Mouse (Mus musculus): ENCODE measurements around the gene Pold3. TPM values are rescaled to one million over a fixed set of nuclear protein-coding genes. Genes with fewer than 3 reads are reported as not detected.

The Pold3 gene
- polyA plus RNA-seq, 1 experiment from 2014 or later: 43.1 TPM

- Histone ChIP-seq H3K4me2 (replicated peaks) (no peak overlapping the region), H3K9ac (no peak overlapping the region), H3K4me1 (replicated peaks; ENCODE audit: control insufficient read depth, insufficient read depth, low read length) (peaks cover 9% of the 10 kb centered on the region; the same call in 1 of the 2 replicates), H3K4me3 (replicated peaks; ENCODE audit: low read length) (no peak overlapping the region), H3K9me3 (ENCODE audit: control insufficient read depth, low read length) (no peaks in the 10 kb centered on the region), H3K27me3 (ENCODE audit: control insufficient read depth, insufficient read depth, low read length) (no peaks in the 10 kb centered on the region), H3K36me3 (replicated peaks; ENCODE audit: control insufficient read depth, insufficient read depth) (no peaks in the 10 kb centered on the region), H3K27ac (no peak overlapping the region)
- no peak for ATAC-seq (ENCODE audit: low FRiP score)
- 71% methylated on average over 2 of the region's 2 CpGs for WGBS
- DNase-seq (ENCODE audit: low spot score): no peak
Observed at GRCm38 (mm10) chr7:100124211-100124610, 2.8 kb upstream of the Pold3 start.

DNA sequence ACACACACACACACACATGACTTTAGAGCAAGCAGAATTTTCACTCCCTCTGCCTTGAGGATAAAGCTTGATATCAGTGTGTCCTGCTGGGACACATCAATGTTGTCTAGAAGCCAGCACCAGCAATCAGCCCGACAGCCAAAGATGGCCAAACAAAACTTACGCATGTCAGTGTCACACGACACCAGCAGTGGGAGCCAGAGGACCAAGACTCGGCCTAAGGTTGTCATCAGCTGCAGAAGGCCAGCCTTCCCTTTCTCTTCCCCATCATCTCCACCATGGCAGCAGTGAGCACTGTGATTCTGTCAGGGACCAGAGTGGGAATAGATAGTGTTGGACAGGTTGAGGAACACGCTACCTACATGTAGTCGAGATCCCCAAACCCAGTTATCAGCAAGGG, 2.1 kb upstream of the Pold3 start:
- Histone ChIP-seq H3K9ac (no peak overlapping the region), H3K4me1 (replicated peaks; ENCODE audit: control insufficient read depth, insufficient read depth, low read length) (peaks cover 9% of the 10 kb centered on the region; the same call in 1 of the 2 replicates), H3K9me3 (ENCODE audit: control insufficient read depth, low read length) (no peaks in the 10 kb centered on the region), H3K36me3 (replicated peaks; ENCODE audit: control insufficient read depth, insufficient read depth) (peaks cover 7% of the 10 kb centered on the region), H3K27me3 (ENCODE audit: control insufficient read depth, insufficient read depth, low read length) (no peaks in the 10 kb centered on the region), H3K4me2 (replicated peaks) (no peak overlapping the region), H3K4me3 (replicated peaks; ENCODE audit: low read length) (no peak overlapping the region), H3K27ac (no peak overlapping the region)
- DNase-seq (ENCODE audit: low spot score) (peak; percentile 51), ATAC-seq (ENCODE audit: low FRiP score) (no peak)
- WGBS: 57% methylated on average over 6 of the region's 6 CpGs

DNA sequence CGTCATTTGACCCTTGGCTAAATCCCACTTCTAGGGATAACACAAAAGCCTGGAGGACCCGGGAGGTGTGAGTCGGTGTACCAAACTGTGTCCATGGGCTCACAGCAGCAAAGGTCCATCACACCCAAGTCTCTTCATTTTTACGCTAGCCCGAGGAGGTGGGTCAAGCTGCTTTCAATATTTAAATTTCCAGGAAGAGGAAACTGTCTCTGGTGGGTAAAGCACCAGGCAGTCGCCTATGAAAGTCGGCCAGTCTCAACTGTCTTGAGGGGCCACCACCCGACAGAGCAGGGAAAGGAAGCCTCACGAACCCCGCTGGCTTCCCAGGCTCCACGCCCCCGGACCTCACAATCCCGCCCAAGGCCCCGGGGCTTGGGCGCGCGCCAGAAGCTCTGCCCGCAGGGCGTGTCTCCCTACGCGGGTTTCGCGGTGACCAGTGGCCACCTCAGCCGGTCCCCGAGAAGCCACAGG, 539 bp downstream of the Pold3 start:
- DNase-seq (ENCODE audit: low spot score): peak; percentile 24
- peak overlapping the region; percentile 81 for H3K9ac ChIP-seq
- 1% methylated on average over 25 of the region's 25 CpGs for WGBS
- no peaks in the 10 kb centered on the region for H3K27me3 ChIP-seq (ENCODE audit: control insufficient read depth, insufficient read depth, low read length)
- H3K4me3 ChIP-seq (replicated peaks; ENCODE audit: low read length): peak overlapping the region; percentile 96
- peak; percentile 59 for ATAC-seq (ENCODE audit: low FRiP score)
- H3K27ac ChIP-seq: peak overlapping the region; percentile 82
- H3K9me3 ChIP-seq (ENCODE audit: control insufficient read depth, low read length): no peaks in the 10 kb centered on the region
- peaks cover 26% of the 10 kb centered on the region for H3K36me3 ChIP-seq (replicated peaks; ENCODE audit: control insufficient read depth, insufficient read depth)
- H3K4me1 ChIP-seq (replicated peaks; ENCODE audit: control insufficient read depth, insufficient read depth, low read length): peaks cover 9% of the 10 kb centered on the region; the same call in 1 of the 2 replicates
- peak overlapping the region; percentile 89 for H3K4me2 ChIP-seq (replicated peaks)

DNA sequence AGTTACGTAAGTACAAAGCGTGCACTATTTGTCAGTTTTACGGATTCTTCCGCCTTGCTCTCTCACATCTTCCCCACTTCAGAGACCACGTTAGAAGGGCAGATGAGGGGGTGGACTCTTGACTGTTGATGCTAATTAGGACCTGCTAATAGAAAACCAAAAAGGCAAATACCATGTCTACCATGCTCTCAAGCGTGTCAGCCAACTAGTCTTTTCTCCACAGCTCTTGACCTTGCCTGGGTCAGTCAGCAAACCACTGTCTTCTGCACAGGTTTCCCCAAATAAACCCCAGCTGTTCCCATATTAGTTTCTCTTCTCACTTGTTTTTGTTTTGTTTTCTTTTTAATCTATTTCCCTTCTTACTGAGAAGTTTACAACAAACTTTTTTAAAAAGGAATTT, 7.1 kb downstream of the Pold3 start:
- 91% methylated on average over 6 of the region's 6 CpGs for WGBS
- H3K27ac ChIP-seq: no peak overlapping the region
- no peak overlapping the region for H3K9ac ChIP-seq
- no peak overlapping the region for H3K4me3 ChIP-seq (replicated peaks; ENCODE audit: low read length)
- no peaks in the 10 kb centered on the region for H3K9me3 ChIP-seq (ENCODE audit: control insufficient read depth, low read length)
- DNase-seq (ENCODE audit: low spot score) (no peak), ATAC-seq (ENCODE audit: low FRiP score) (no peak)
- no peaks in the 10 kb centered on the region for H3K4me1 ChIP-seq (replicated peaks; ENCODE audit: control insufficient read depth, insufficient read depth, low read length)
- H3K36me3 ChIP-seq (replicated peaks; ENCODE audit: control insufficient read depth, insufficient read depth): peaks cover 76% of the 10 kb centered on the region
- H3K27me3 ChIP-seq (ENCODE audit: control insufficient read depth, insufficient read depth, low read length): no peaks in the 10 kb centered on the region
- no peak overlapping the region for H3K4me2 ChIP-seq (replicated peaks)

DNA sequence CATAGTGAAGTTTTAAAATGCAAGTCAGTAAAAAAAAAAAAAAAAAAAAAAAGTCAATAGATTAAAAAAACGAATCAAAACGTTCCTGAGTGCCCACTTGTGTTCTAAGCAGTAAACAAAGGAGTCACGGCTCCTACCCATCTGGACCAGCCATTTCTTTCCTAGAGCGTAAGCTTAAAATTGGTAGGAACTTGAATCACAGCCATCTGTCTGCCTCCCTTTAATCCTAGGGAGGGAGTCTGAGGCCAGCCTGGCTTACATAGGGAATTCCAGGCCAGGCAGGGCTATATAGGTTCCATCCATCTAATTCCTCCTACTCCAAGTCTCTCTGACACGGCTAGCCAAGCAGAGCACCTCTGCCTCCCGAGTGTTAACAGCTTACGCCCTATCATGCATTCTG, 7.5 kb downstream of the Pold3 start:
- Histone ChIP-seq H3K4me1 (replicated peaks; ENCODE audit: control insufficient read depth, insufficient read depth, low read length) (no peaks in the 10 kb centered on the region), H3K36me3 (replicated peaks; ENCODE audit: control insufficient read depth, insufficient read depth) (peaks cover 76% of the 10 kb centered on the region), H3K9ac (no peak overlapping the region), H3K9me3 (ENCODE audit: control insufficient read depth, low read length) (no peaks in the 10 kb centered on the region), H3K4me3 (replicated peaks; ENCODE audit: low read length) (no peak overlapping the region), H3K4me2 (replicated peaks) (no peak overlapping the region), H3K27ac (no peak overlapping the region), H3K27me3 (ENCODE audit: control insufficient read depth, insufficient read depth, low read length) (no peaks in the 10 kb centered on the region)
- ATAC-seq (ENCODE audit: low FRiP score): no peak
- 86% methylated on average over 7 of the region's 7 CpGs for WGBS
- DNase-seq (ENCODE audit: low spot score): no peak

GRCm38 (mm10) chr7:100111506-100111905, 9.9 kb downstream of the Pold3 start:
- H3K36me3 ChIP-seq (replicated peaks; ENCODE audit: control insufficient read depth, insufficient read depth): peaks cover 64% of the 10 kb centered on the region
- no peak overlapping the region for H3K4me3 ChIP-seq (replicated peaks; ENCODE audit: low read length)
- no peak overlapping the region for H3K9ac ChIP-seq
- H3K4me2 ChIP-seq (replicated peaks): no peak overlapping the region
- DNase-seq (ENCODE audit: low spot score) (no peak), ATAC-seq (ENCODE audit: low FRiP score) (no peak)
- H3K27ac ChIP-seq: no peak overlapping the region
- H3K9me3 ChIP-seq (ENCODE audit: control insufficient read depth, low read length): no peaks in the 10 kb centered on the region
- 83% methylated on average over 10 of the region's 10 CpGs for WGBS
- no peaks in the 10 kb centered on the region for H3K27me3 ChIP-seq (ENCODE audit: control insufficient read depth, insufficient read depth, low read length)
- no peaks in the 10 kb centered on the region for H3K4me1 ChIP-seq (replicated peaks; ENCODE audit: control insufficient read depth, insufficient read depth, low read length)

GRCm38 (mm10) chr7:100108341-100108740, 13.0 kb downstream of the Pold3 start:
- ATAC-seq (ENCODE audit: low FRiP score) (no peak), DNase-seq (ENCODE audit: low spot score) (peak; percentile 76)
- WGBS: 83% methylated on average over 3 of the region's 3 CpGs
- H3K27ac ChIP-seq: no peak overlapping the region
- peaks cover 76% of the 10 kb centered on the region for H3K36me3 ChIP-seq (replicated peaks; ENCODE audit: control insufficient read depth, insufficient read depth)
- no peaks in the 10 kb centered on the region for H3K4me1 ChIP-seq (replicated peaks; ENCODE audit: control insufficient read depth, insufficient read depth, low read length)
- H3K9me3 ChIP-seq (ENCODE audit: control insufficient read depth, low read length): no peaks in the 10 kb centered on the region
- no peaks in the 10 kb centered on the region for H3K27me3 ChIP-seq (ENCODE audit: control insufficient read depth, insufficient read depth, low read length)
- H3K9ac ChIP-seq: no peak overlapping the region
- no peak overlapping the region for H3K4me3 ChIP-seq (replicated peaks; ENCODE audit: low read length)
- H3K4me2 ChIP-seq (replicated peaks): no peak overlapping the region

GRCm38 (mm10) chr7:100104677-100105076, 16.7 kb downstream of the Pold3 start:
- no peaks in the 10 kb centered on the region for H3K4me1 ChIP-seq (replicated peaks; ENCODE audit: control insufficient read depth, insufficient read depth, low read length)
- ATAC-seq (ENCODE audit: low FRiP score) (no peak), DNase-seq (ENCODE audit: low spot score) (no peak)
- no peak overlapping the region for H3K27ac ChIP-seq
- no peak overlapping the region for H3K4me3 ChIP-seq (replicated peaks; ENCODE audit: low read length)
- H3K9ac ChIP-seq: no peak overlapping the region
- H3K4me2 ChIP-seq (replicated peaks): no peak overlapping the region
- H3K9me3 ChIP-seq (ENCODE audit: control insufficient read depth, low read length): no peaks in the 10 kb centered on the region
- peaks cover 82% of the 10 kb centered on the region for H3K36me3 ChIP-seq (replicated peaks; ENCODE audit: control insufficient read depth, insufficient read depth)
- 95% methylated on average over 4 of the region's 4 CpGs for WGBS
- H3K27me3 ChIP-seq (ENCODE audit: control insufficient read depth, insufficient read depth, low read length): no peaks in the 10 kb centered on the region

DNA sequence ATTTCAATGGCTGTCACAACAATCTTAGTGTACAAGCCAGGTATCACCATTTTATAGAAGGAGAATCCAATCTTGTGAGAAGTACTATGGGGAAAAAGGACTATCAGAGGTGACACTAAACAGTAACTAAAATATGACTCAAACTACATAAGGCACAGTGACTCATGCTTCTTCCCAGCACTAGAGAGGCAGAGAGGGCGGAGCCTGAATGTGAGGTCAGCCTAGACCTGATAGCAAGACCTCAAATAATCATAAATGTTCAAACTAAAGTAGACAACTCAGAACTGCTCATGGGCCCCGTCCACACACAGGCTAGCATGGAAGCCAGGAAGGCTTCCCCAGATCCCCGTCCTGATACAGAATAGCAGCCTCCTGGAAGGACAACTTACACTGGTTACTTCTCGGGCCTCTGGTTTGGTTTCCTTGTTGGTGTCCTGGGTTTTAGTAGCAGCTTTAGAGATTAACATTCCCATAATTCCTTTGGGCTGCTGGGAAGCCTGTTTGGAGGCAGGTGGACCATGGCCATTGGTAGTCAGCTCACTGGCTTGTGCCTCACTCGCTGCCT, 21.3 kb downstream of the Pold3 start:
- Histone ChIP-seq H3K27ac (no peak overlapping the region), H3K4me3 (replicated peaks; ENCODE audit: low read length) (no peak overlapping the region), H3K36me3 (replicated peaks; ENCODE audit: control insufficient read depth, insufficient read depth) (peaks cover 89% of the 10 kb centered on the region), H3K4me2 (replicated peaks) (no peak overlapping the region), H3K27me3 (ENCODE audit: control insufficient read depth, insufficient read depth, low read length) (no peaks in the 10 kb centered on the region), H3K9me3 (ENCODE audit: control insufficient read depth, low read length) (no peaks in the 10 kb centered on the region), H3K9ac (no peak overlapping the region), H3K4me1 (replicated peaks; ENCODE audit: control insufficient read depth, insufficient read depth, low read length) (no peaks in the 10 kb centered on the region)
- DNase-seq (ENCODE audit: low spot score): no peak
- WGBS: 94% methylated on average over 5 of the region's 5 CpGs
- no peak for ATAC-seq (ENCODE audit: low FRiP score)

DNA sequence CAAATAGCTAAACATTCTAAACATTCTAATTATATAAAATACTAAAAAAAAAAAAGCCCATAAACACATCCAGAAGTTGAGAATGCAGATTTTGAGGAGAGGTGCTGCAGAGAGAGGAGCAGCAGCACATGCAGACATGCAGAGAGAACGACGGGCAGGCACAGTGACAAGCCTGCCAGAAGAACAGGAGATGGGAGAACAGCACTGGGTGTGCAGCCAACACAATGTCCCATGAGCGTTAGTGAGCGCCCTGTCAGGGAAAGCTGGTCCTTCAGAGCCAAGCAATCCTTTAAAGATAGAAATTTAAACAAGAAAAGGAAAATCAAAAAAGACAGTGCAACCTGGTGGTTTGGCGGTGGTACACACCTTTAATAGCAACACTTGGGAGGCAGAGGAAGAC, 34.5 kb downstream of the Pold3 start:
- H3K4me2 ChIP-seq (replicated peaks): no peak overlapping the region
- no peaks in the 10 kb centered on the region for H3K9me3 ChIP-seq (ENCODE audit: control insufficient read depth, low read length)
- H3K27me3 ChIP-seq (ENCODE audit: control insufficient read depth, insufficient read depth, low read length): no peaks in the 10 kb centered on the region
- no peak overlapping the region for H3K9ac ChIP-seq
- 92% methylated on average over 5 of the region's 5 CpGs for WGBS
- no peak overlapping the region for H3K27ac ChIP-seq
- H3K36me3 ChIP-seq (replicated peaks; ENCODE audit: control insufficient read depth, insufficient read depth): peaks cover 85% of the 10 kb centered on the region
- ATAC-seq (ENCODE audit: low FRiP score): no peak
- DNase-seq (ENCODE audit: low spot score): no peak
- no peak overlapping the region for H3K4me3 ChIP-seq (replicated peaks; ENCODE audit: low read length)
- H3K4me1 ChIP-seq (replicated peaks; ENCODE audit: control insufficient read depth, insufficient read depth, low read length): no peaks in the 10 kb centered on the region

Data from hindbrain, embryonic 14.5 days (tissue).